9 mouse cellular contexts compared by ENCODE assay signal in genomic region chr5:123974616-123975111, GRCm38 (mm10). TPM values are rescaled to one million over a fixed set of nuclear protein-coding genes. Genes with fewer than 3 reads are reported as not detected.
DNase-seq lines count a peak whose midpoint lies in the region; ATAC-seq lines count a peak whose summit lies in the region.
"Had no signal": no experiment of that assay in that cellular context is flagged by ENCODE, and none has a peak within 500 bp of the region (broad histone marks: within the 10 kb centered on the region; RNA-seq: fewer than 3 reads in every experiment).

No protein-coding gene starts in this region.

- no peak overlapping the region for H3K27ac ChIP-seq in liver, embryonic 15.5 days (replicated peaks)
- no peak overlapping the region for H3K27ac ChIP-seq in neural tube, embryonic 13.5 days (replicated peaks)

- ATAC-seq in hematopoietic stem cell, adult 5-6 weeks (replicated peaks in 1 of 2; ENCODE audit: insufficient read depth in 1 of 2, low FRiP score in 2 of 2, low TSS enrichment in 1 of 2, low read depth in 1 of 2, poor library complexity in 2 of 2, severe bottlenecking in 2 of 2): peak; percentile 78 to 82
- ATAC-seq in liver, embryonic 15.5 days (ENCODE audit: insufficient read depth): no peak
- no peak for ATAC-seq in neural tube, embryonic 13.5 days (ENCODE audit: low read depth)

- peak; percentile 38 for DNase-seq in cerebellum, adult 9-11 months
- no peak for DNase-seq in cerebellum, postnatal 4 days (ENCODE audit: low spot score in 2 of 2)
- peak; percentile 24 for DNase-seq in MEL-GATA-1-ER (ENCODE audit: extremely low read depth, low read depth)
- DNase-seq in left cerebral cortex, postnatal 25 days (ENCODE audit: low spot score in 2 of 2): no peak
- no peak for DNase-seq in ovary, postnatal 14 days (ENCODE audit: low spot score)

- peaks cover 42% of the 10 kb centered on the region for H3K27me3 ChIP-seq in liver, embryonic 15.5 days
- H3K27me3 ChIP-seq in neural tube, embryonic 13.5 days: peaks cover 44% of the 10 kb centered on the region

- H3K36me3 ChIP-seq in liver, embryonic 15.5 days (replicated peaks): no peaks in the 10 kb centered on the region
- H3K36me3 ChIP-seq in neural tube, embryonic 13.5 days: no peaks in the 10 kb centered on the region

- 0 out of 2 replicates have a peak overlapping the region, but pooled peaks have one; percentile 23 for H3K9ac ChIP-seq in liver, embryonic 15.5 days
- H3K9ac ChIP-seq in neural tube, embryonic 13.5 days: peak overlapping the region; percentile 84; the same call in 1 of the 2 replicates

- H3K4me2 ChIP-seq in liver, embryonic 15.5 days: peak overlapping the region; percentile 95
- H3K4me2 ChIP-seq in neural tube, embryonic 13.5 days: peak overlapping the region; percentile 93

- intact Hi-C loops in left cerebral cortex, postnatal 25 days (cut with DNase I): no loop called here

- peaks cover 55% of the 10 kb centered on the region for H3K4me1 ChIP-seq in liver, embryonic 15.5 days (replicated peaks)
- H3K4me1 ChIP-seq in neural tube, embryonic 13.5 days (replicated peaks): peaks cover 32% of the 10 kb centered on the region

- no peaks in the 10 kb centered on the region for H3K9me3 ChIP-seq in liver, embryonic 15.5 days (replicated peaks)
- no peaks in the 10 kb centered on the region for H3K9me3 ChIP-seq in neural tube, embryonic 13.5 days

- WGBS in liver, embryonic 15.5 days (ENCODE audit: insufficient replicate concordance): 32% methylated on average over 11 of the region's 11 CpGs
- WGBS in neural tube, embryonic 13.5 days: 20% methylated on average over 11 of the region's 11 CpGs

- H3K4me3 ChIP-seq in liver, embryonic 15.5 days (replicated peaks): peak overlapping the region; percentile 70
- peak overlapping the region; percentile 77 for H3K4me3 ChIP-seq in neural tube, embryonic 13.5 days

RNA-seq across cellular contexts. Expression of gene Hip1r, which starts 1.2 kb away (rescaled TPM):
- total RNA-seq in hematopoietic stem cell, adult 5-6 weeks (2017): 36.8 and 47.0 TPM in 2 replicates
- 11.4 and 12.9 TPM in 2 replicates for polyA plus RNA-seq in liver, embryonic 15.5 days (2015; fragmentation: Nextera tagmentation; extraction: Ambion mirVana)
- 17.1 and 22.3 TPM in 2 replicates for polyA plus RNA-seq in neural tube, embryonic 13.5 days (2015; fragmentation: Nextera tagmentation; extraction: Ambion mirVana)
- 10 to 100 TPM; 60.5 to 67.1 TPM for total RNA-seq in left cerebral cortex, postnatal 25 days (2021)

RNA-seq across cellular contexts. Expression of gene Ccdc62, which starts 44.2 kb away (rescaled TPM):
- total RNA-seq in hematopoietic stem cell, adult 5-6 weeks (2017): 4.9 and 6.2 TPM in 2 replicates
- polyA plus RNA-seq in liver, embryonic 15.5 days (2015; fragmentation: Nextera tagmentation; extraction: Ambion mirVana): 2.5 and 3.2 TPM in 2 replicates
- 6.9 and 7.0 TPM in 2 replicates for polyA plus RNA-seq in neural tube, embryonic 13.5 days (2015; fragmentation: Nextera tagmentation; extraction: Ambion mirVana)
- 1 to 10 TPM; 3.1 to 3.7 TPM for total RNA-seq in left cerebral cortex, postnatal 25 days (2021)

RNA-seq across cellular contexts. Expression of gene Gm43518, which starts 47.4 kb away (rescaled TPM):
- 2.9 and 4.6 TPM in 2 replicates for total RNA-seq in hematopoietic stem cell, adult 5-6 weeks (2017)
- 0.76 and 1.2 TPM in 2 replicates for polyA plus RNA-seq in liver, embryonic 15.5 days (2015; fragmentation: Nextera tagmentation; extraction: Ambion mirVana)
- 3.6 and 3.8 TPM in 2 replicates for polyA plus RNA-seq in neural tube, embryonic 13.5 days (2015; fragmentation: Nextera tagmentation; extraction: Ambion mirVana)
- under 1 TPM in 1 of 2 experiments, not detected in 1; 0.82 TPM for total RNA-seq in left cerebral cortex, postnatal 25 days (2021)
- polyA plus RNA-seq: large intestine, adult 2 months had no signal

RNA-seq across cellular contexts. Expression of gene Vps37b, which starts 57.4 kb away (rescaled TPM):
- total RNA-seq in hematopoietic stem cell, adult 5-6 weeks (2017): 20.4 and 22.2 TPM in 2 replicates
- 16.5 and 17.3 TPM in 2 replicates for polyA plus RNA-seq in liver, embryonic 15.5 days (2015; fragmentation: Nextera tagmentation; extraction: Ambion mirVana)
- 77.5 and 78.5 TPM in 2 replicates for polyA plus RNA-seq in neural tube, embryonic 13.5 days (2015; fragmentation: Nextera tagmentation; extraction: Ambion mirVana)
- 10 to 100 TPM; 46.7 to 50.6 TPM for total RNA-seq in left cerebral cortex, postnatal 25 days (2021)

Comparison
In these comparisons a context has a peak if more than half of its experiments do, and no peak if none do; other contexts are left out.
1. DNase-seq: peak in cerebellum, adult 9-11 months (single experiment) and MEL-GATA-1-ER (single experiment); none in cerebellum, postnatal 4 days (0 of 2), left cerebral cortex, postnatal 25 days (0 of 2) and ovary, postnatal 14 days (single experiment).
2. ATAC-seq: peak in hematopoietic stem cell, adult 5-6 weeks (2 of 2); none in liver, embryonic 15.5 days (single experiment) and neural tube, embryonic 13.5 days (single experiment).